Mouse (Mus musculus) CH12.LX (cell line): ENCODE results near the gene Grik2. TPM values are rescaled to one million over a fixed set of nuclear protein-coding genes. Genes with fewer than 3 reads are reported as not detected.

Source experiments
- DNase-seq: peaks from one replicate; pipeline ENCODE4 v3.0.0-alpha.2; 2013; ENCODE audit errors: extremely low read depth
- H3K27ac ChIP-seq: 2 replicates; pipeline ENCODE4 v1.5.1; 2012; ENCODE audit warnings: low read depth, mild to moderate bottlenecking, control low read depth, moderate library complexity; ENCODE audit not compliant: insufficient read depth
- H3K27me3 ChIP-seq: replicated peaks from 2 replicates; pipeline ENCODE3; 2012; ENCODE audit warnings: inconsistent platforms
- H3K36me3 ChIP-seq, 2 experiments: replicated peaks in 1 of 2; 2 replicates each; pipeline versions ENCODE3 to v1.6.1; 2012; ENCODE audit warnings: inconsistent platforms in 1 of 2, low read length in 1 of 2, mild to moderate bottlenecking in 1 of 2, mixed read lengths in 1 of 2, moderate library complexity in 1 of 2; ENCODE audit not compliant: control insufficient read depth in 1 of 2, insufficient read depth in 1 of 2
- H3K4me1 ChIP-seq, 2 experiments: 2 replicates each; pipeline ENCODE4 v1.6.1; 2012; ENCODE audit warnings: inconsistent platforms in 1 of 2, moderate library complexity in 1 of 2; ENCODE audit not compliant: insufficient read depth in 2 of 2, control insufficient read depth in 1 of 2
- H3K4me2 ChIP-seq: 2 replicates; pipeline ENCODE4 v1.6.1; 2012; ENCODE audit warnings: low read depth, mild to moderate bottlenecking, control low read depth; ENCODE audit not compliant: poor library complexity, insufficient read depth, severe bottlenecking
- H3K4me3 ChIP-seq, 3 experiments: fragments of 150-350 bp in 1 of 3; sonication (generic) in 1 of 3; replicated peaks in 1 of 3; 2 replicates each; pipeline versions ENCODE3 to v1.5.1; 2011 to 2012; ENCODE audit warnings: low read depth in 2 of 3, low read length in 2 of 3, mild to moderate bottlenecking in 2 of 3, moderate library complexity in 2 of 3, control low read depth in 1 of 3, improper control_type of control experiment in 1 of 3, inconsistent platforms in 1 of 3, mixed read lengths in 1 of 3; ENCODE audit not compliant: poor library complexity in 1 of 3
- H3K79me2 ChIP-seq: replicated peaks from 2 replicates; pipeline ENCODE4 v1.6.1; 2012; ENCODE audit warnings: mild to moderate bottlenecking, moderate library complexity; ENCODE audit not compliant: control insufficient read depth, poor library complexity, insufficient read depth, severe bottlenecking; ENCODE audit errors: extremely low read depth
- H3K9ac ChIP-seq: 2 replicates; pipeline ENCODE4 v1.6.1; 2012; ENCODE audit warnings: low read depth, mild to moderate bottlenecking, control low read depth, moderate library complexity; ENCODE audit not compliant: insufficient read depth
- H3K9me3 ChIP-seq: replicated peaks from 2 replicates; pipeline ENCODE3; 2012; ENCODE audit warnings: low read length, inconsistent platforms, mixed read lengths
- CHD1 ChIP-seq: IDR thresholded peaks from 2 replicates; pipeline ENCODE4 v1.6.1; 2012; ENCODE audit warnings: low read depth, low read length, improper control_type of control experiment, inconsistent platforms
- CHD2 ChIP-seq: IDR thresholded peaks from 2 replicates; pipeline ENCODE4 v1.6.1; 2011; ENCODE audit warnings: low read length, improper control_type of control experiment
- EP300 ChIP-seq: IDR thresholded peaks from 2 replicates; pipeline ENCODE4 v1.6.1; 2011; ENCODE audit warnings: low read length, improper control_type of control experiment
- GABPA ChIP-seq: IDR thresholded peaks from 2 replicates; pipeline ENCODE4 v1.6.1; 2012; ENCODE audit warnings: low read depth, low read length, improper control_type of control experiment, inconsistent platforms; ENCODE audit not compliant: insufficient replicate concordance
- HCFC1 ChIP-seq: IDR thresholded peaks from 2 replicates; pipeline ENCODE4 v1.6.1; 2012; ENCODE audit warnings: low read depth, mild to moderate bottlenecking, inconsistent platforms, low read length, improper control_type of control experiment
- JUN ChIP-seq: IDR thresholded peaks from 2 replicates; pipeline ENCODE4 v1.6.1; 2011; ENCODE audit warnings: low read depth, mild to moderate bottlenecking, low read length, improper control_type of control experiment, moderate library complexity; ENCODE audit not compliant: insufficient read depth
- MAFK ChIP-seq: IDR thresholded peaks from 2 replicates; pipeline ENCODE4 v1.6.1; 2011; ENCODE audit warnings: low read length, improper control_type of control experiment; ENCODE audit not compliant: insufficient replicate concordance
- MAX ChIP-seq: IDR thresholded peaks from 2 replicates; pipeline ENCODE4 v1.6.1; 2011; ENCODE audit warnings: low read length, improper control_type of control experiment
- MEF2A ChIP-seq: IDR thresholded peaks from 2 replicates; pipeline ENCODE4 v1.6.1; 2014; ENCODE audit warnings: low read depth, mild to moderate bottlenecking, inconsistent platforms, low read length, improper control_type of control experiment, borderline replicate concordance
- NRF1 ChIP-seq: IDR thresholded peaks from 2 replicates; pipeline ENCODE4 v1.6.1; 2014; ENCODE audit warnings: low read depth, mild to moderate bottlenecking, inconsistent platforms, low read length, improper control_type of control experiment, moderate library complexity
- POLR2AphosphoS2 ChIP-seq: IDR thresholded peaks from 2 replicates; pipeline ENCODE4 v1.6.1; 2011; ENCODE audit warnings: low read depth, low read length, improper control_type of control experiment
- RCOR1 ChIP-seq: conservative IDR thresholded peaks from 2 replicates; pipeline ENCODE4 v1.6.1; 2012; ENCODE audit warnings: low read depth, mild to moderate bottlenecking, inconsistent platforms, low read length, improper control_type of control experiment
- TBP ChIP-seq: conservative IDR thresholded peaks from 2 replicates; pipeline ENCODE4 v1.6.1; 2011; ENCODE audit warnings: low read depth, low read length, improper control_type of control experiment
- USF1 ChIP-seq: IDR thresholded peaks from 2 replicates; pipeline ENCODE4 v1.6.1; 2014; ENCODE audit warnings: low read depth, mild to moderate bottlenecking, inconsistent platforms, low read length, improper control_type of control experiment
- USF2 ChIP-seq: conservative IDR thresholded peaks from 2 replicates; pipeline ENCODE4 v1.6.1; 2011; ENCODE audit warnings: low read depth, low read length, improper control_type of control experiment
- ZKSCAN1 ChIP-seq: IDR thresholded peaks from 2 replicates; pipeline ENCODE4 v1.6.1; 2012; ENCODE audit warnings: low read depth, inconsistent platforms, low read length, improper control_type of control experiment, borderline replicate concordance
- dilution Hi-C: fragments of 300-500 bp; cut with MboI; formaldehyde crosslinking; loops from 2 replicates; pipeline ENCODE4 v1.14.3; 2020; ENCODE audit warnings: low sequenced_read_pairs; ENCODE audit not compliant: extremely low pct_unique_long_range_greater_than_20kb, extremely low pct_ligation_motif_present
- in situ Hi-C: fragments of 300-500 bp; cut with MboI; formaldehyde crosslinking; loops from 3 replicates; pipeline ENCODE4 v1.14.3; 2019; ENCODE audit warnings: low sequenced_read_pairs, low pct_ligation_motif_present, low pct_unique_long_range_greater_than_20kb, mixed read lengths
- polyA plus RNA-seq: library from polyadenylated mRNA; unstranded; fragments of >175 nt; gene quantifications from 2 replicates; pipeline ENCODE4 v1.2.1, GENCODE M21; 2012; ENCODE audit warnings: low read depth; ENCODE audit not compliant: insufficient read length
- total RNA-seq, 2 experiments: library from RNA; depleted of rRNA; stranded (reverse); fragments of 300-350 nt in 1 of 2; fragments of >200 nt in 1 of 2; gene quantifications; 2 replicates each; pipeline ENCODE4 v1.2.3; 2012 to 2014

Gene Grik2
- total and polyA plus RNA-seq, 3 experiments = not detected

- in situ Hi-C loops = no loop called here
- Histone ChIP-seq H3K27ac (no peak overlapping the region), H3K4me3 (no peak overlapping the region), H3K4me2 (no peak overlapping the region), H3K27me3 (no peaks in the 10 kb centered on the region), H3K9me3 (no peaks in the 10 kb centered on the region), H3K4me1 (0 out of 4 replicates have a peak, but pooled peaks cover 0 to 3% of the 10 kb centered on the region in 2 experiments), H3K36me3 (no peaks in the 10 kb centered on the region), H3K79me2 (no peaks in the 10 kb centered on the region), H3K9ac (no peak overlapping the region)
- no peak for DNase-seq
- dilution Hi-C loops = no loop called here
- TF ChIP-seq ZKSCAN1 (no peak), RCOR1 (no peak), EP300 (no peak), JUN (no peak), USF2 (no peak), CHD2 (no peak), POLR2AphosphoS2 (no peak), HCFC1 (no peak), NRF1 (no peak), TBP (no peak), MAX (no peak), GABPA (no peak)
Measured at GRCm38 (mm10) chr10:49731841-49732240, 56.7 kb downstream of the Grik2 start.

DNA sequence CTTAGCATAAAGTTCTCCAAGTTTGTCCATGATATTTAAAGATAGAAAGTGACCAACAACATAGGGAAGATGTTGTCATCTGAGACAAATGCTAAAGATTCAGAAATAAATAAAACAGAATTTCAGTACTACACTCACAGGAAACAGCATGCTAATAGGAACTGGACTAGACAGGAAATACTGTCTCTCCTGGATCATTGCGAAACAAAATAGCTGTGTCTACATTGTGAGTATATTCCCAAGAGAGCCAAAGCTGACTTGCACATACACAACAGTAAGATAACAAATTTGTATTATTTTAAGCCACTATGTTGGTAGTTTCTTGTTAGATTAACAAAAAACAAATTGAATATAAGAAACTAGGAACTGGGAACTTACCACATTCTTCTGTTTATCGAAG lies 64.9 kb downstream of the Grik2 start:
- H3K79me2 ChIP-seq = no peaks in the 10 kb centered on the region
- H3K4me3 ChIP-seq = no peak overlapping the region
- H3K36me3 ChIP-seq = no peaks in the 10 kb centered on the region
- TF ChIP-seq MAFK (no peak), HCFC1 (no peak), POLR2AphosphoS2 (no peak), USF1 (no peak), CHD1 (no peak), USF2 (no peak), MEF2A (no peak)
- H3K4me1 ChIP-seq = no peaks in the 10 kb centered on the region
- no peak overlapping the region for H3K27ac ChIP-seq
- in situ Hi-C loops (no loop called here), dilution Hi-C loops (no loop called here)
- no peak for DNase-seq
- no peaks in the 10 kb centered on the region for H3K27me3 ChIP-seq
- H3K9me3 ChIP-seq = no peaks in the 10 kb centered on the region
- no peak overlapping the region for H3K4me2 ChIP-seq
- no peak overlapping the region for H3K9ac ChIP-seq
